Mouse (Mus musculus): ENCODE data around the gene Dhrs2. TPM values are rescaled to one million over a fixed set of nuclear protein-coding genes. Genes with fewer than 3 reads are reported as not detected.

Dhrs2 gene
- polyA plus RNA-seq, 1 experiment from 2014 or later = 0.23 TPM

GRCm38 (mm10) chr14:55255443-55255842 lies 33.6 kb downstream of the Dhrs2 start:
- H3K27ac ChIP-seq = no peak overlapping the region
- ATAC-seq (replicated peaks; ENCODE audit: low FRiP score) = no peak
- H3K9me3 ChIP-seq (replicated peaks) = no peaks in the 10 kb centered on the region
- no peaks in the 10 kb centered on the region; the same call in 1 of the 2 replicates for H3K4me1 ChIP-seq
- H3K36me3 ChIP-seq = no peaks in the 10 kb centered on the region
- 81% methylated on average over 6 of the region's 6 CpGs for WGBS
- no peak overlapping the region for H3K4me2 ChIP-seq
- no peak overlapping the region for H3K9ac ChIP-seq
- no peak overlapping the region for H3K4me3 ChIP-seq (replicated peaks)
- H3K27me3 ChIP-seq = no peaks in the 10 kb centered on the region

DNA sequence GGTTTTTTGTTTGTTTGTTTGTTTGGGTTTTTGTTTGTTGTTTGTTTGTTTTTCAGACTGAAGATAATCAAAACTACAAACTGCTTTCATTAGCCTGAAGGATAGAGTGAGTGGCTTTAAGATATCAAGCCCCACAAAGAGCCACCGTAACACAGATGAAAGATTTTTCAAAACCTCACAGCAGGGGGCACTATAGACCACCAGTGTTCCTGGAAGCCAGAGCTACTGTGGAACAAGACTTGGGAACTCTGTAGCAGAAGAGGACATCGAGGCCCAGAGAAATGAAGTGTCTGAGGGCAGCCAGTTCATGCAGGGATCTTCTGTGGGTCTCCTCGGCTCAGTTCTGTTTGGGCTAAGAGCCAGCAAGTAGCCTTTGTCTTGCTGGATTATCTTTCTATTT lies 49.4 kb downstream of the Dhrs2 start:
- Histone ChIP-seq H3K9ac (no peak overlapping the region), H3K27ac (no peak overlapping the region), H3K27me3 (no peaks in the 10 kb centered on the region), H3K4me2 (no peak overlapping the region), H3K4me3 (replicated peaks) (no peak overlapping the region), H3K4me1 (no peaks in the 10 kb centered on the region), H3K36me3 (no peaks in the 10 kb centered on the region), H3K9me3 (replicated peaks) (no peaks in the 10 kb centered on the region)
- 53% methylated on average over 3 of the region's 3 CpGs for WGBS
- no peak for ATAC-seq (replicated peaks; ENCODE audit: low FRiP score)

DNA sequence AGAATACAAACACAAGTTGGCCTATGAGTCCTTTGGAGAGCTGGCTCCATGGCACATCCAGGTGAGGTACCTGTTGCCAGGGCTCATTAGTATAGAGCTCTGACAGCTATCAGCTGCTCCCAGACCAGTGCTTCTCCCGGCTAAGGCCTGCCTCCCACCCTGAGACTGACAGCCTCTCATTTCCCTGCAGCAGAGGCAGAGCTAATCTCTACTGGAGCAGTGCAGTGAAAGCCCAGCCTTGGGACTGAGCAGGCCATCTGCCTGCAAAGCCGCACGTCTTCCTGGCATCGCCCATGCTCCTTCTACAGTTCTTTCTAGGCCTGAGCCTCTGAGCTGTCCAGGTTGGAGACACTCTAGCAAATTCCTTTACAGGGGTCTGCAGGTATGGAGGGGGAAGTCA lies 51.2 kb downstream of the Dhrs2 start:
- no peaks in the 10 kb centered on the region for H3K4me1 ChIP-seq
- H3K4me2 ChIP-seq = no peak overlapping the region
- no peak overlapping the region for H3K9ac ChIP-seq
- H3K36me3 ChIP-seq = no peaks in the 10 kb centered on the region
- no peak overlapping the region for H3K4me3 ChIP-seq (replicated peaks)
- no peaks in the 10 kb centered on the region for H3K27me3 ChIP-seq
- no peak for ATAC-seq (replicated peaks; ENCODE audit: low FRiP score)
- WGBS = 75% methylated on average over 4 of the region's 4 CpGs
- no peaks in the 10 kb centered on the region for H3K9me3 ChIP-seq (replicated peaks)
- H3K27ac ChIP-seq = no peak overlapping the region

DNA sequence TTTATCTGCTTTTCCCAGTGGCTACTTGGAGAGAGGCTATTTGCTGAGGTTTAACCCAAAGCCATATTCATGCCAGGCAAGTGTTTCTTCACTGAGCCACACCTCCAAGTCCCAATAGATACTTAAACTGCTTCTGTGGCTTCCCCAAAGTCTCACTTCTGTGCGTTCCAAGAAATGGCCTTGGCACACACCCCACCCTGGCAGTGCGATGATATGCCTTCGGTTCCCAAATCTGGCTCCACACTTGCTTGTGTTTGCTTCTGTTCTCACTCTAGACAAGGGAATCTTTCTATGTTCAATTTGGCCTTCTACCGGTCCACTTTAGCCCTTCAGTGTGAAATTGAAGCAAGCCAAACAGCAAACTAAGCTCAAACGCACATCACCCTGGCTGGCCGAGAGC lies 53.0 kb downstream of the Dhrs2 start:
- no peaks in the 10 kb centered on the region for H3K27me3 ChIP-seq
- H3K4me1 ChIP-seq = no peaks in the 10 kb centered on the region
- no peak overlapping the region for H3K4me3 ChIP-seq (replicated peaks)
- H3K9me3 ChIP-seq (replicated peaks) = no peaks in the 10 kb centered on the region
- no peak overlapping the region for H3K9ac ChIP-seq
- 86% methylated on average over 6 of the region's 6 CpGs for WGBS
- no peak overlapping the region for H3K4me2 ChIP-seq
- ATAC-seq (replicated peaks; ENCODE audit: low FRiP score) = no peak
- H3K36me3 ChIP-seq = no peaks in the 10 kb centered on the region
- no peak overlapping the region for H3K27ac ChIP-seq

DNA sequence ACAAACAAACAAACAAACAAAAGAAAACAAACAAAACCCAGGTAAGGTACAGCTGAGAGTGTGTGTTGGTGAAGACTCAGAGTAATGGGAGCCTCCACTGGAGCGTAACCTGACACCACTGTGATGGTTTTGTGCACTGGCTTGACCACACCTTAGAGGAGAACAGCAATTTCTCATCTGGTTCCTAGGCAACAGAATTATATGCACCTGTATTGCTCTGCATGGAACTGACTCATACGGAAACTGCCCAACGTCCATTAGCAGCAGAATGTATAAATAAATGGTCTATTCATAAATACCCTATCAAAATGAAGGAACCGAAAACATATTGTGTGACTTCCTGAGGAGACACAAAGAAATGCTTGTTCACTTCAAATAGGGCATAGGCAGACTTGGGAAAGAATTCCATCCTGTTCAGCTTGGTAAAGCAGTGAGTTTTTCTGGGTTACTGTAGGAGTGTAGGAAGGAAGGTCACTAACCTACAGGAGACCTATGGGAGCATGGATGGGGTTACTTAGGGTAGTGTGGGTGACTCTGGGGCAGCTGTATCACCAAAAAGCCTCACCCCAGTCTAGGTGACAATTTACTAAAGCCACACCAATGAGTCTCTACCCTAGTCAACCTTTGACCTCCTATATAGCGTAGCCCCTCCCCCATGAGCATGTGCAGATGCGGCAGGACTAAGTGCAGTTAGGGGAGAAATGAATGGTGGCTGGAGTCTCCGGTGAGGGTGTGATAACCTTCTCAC lies 57.7 kb downstream of the Dhrs2 start:
- WGBS = 76% methylated on average over 7 of the region's 7 CpGs
- 0 out of 2 replicates have a peak overlapping the region, but pooled peaks have one; percentile 4 for H3K27ac ChIP-seq
- no peak overlapping the region for H3K4me3 ChIP-seq (replicated peaks)
- no peaks in the 10 kb centered on the region for H3K9me3 ChIP-seq (replicated peaks)
- 0 out of 2 replicates have a peak, but pooled peaks have one; percentile 36 for ATAC-seq (replicated peaks; ENCODE audit: low FRiP score)
- no peak overlapping the region for H3K9ac ChIP-seq
- H3K36me3 ChIP-seq = no peaks in the 10 kb centered on the region
- H3K27me3 ChIP-seq = no peaks in the 10 kb centered on the region
- H3K4me2 ChIP-seq = no peak overlapping the region
- H3K4me1 ChIP-seq = no peaks in the 10 kb centered on the region

Other genes starting within 250 kb of the Dhrs2 start
- not detected in 2 replicates for gene Gm17428, start 245.1 kb upstream of the Dhrs2 start, polyA plus RNA-seq (2015; fragmentation: Nextera tagmentation; extraction: Ambion mirVana)
- 4.4 and 6.3 TPM in 2 replicates for gene Myh7, start 227.4 kb upstream of the Dhrs2 start, polyA plus RNA-seq (2015; fragmentation: Nextera tagmentation; extraction: Ambion mirVana)
- 79.5 and 85.4 TPM in 2 replicates for gene Ngdn, start 206.6 kb upstream of the Dhrs2 start, polyA plus RNA-seq (2015; fragmentation: Nextera tagmentation; extraction: Ambion mirVana)
- 6.0 and 6.5 TPM in 2 replicates for gene Zfhx2, start 129.7 kb upstream of the Dhrs2 start, polyA plus RNA-seq (2015; fragmentation: Nextera tagmentation; extraction: Ambion mirVana)
- gene Thtpa, start 127.2 kb upstream of the Dhrs2 start, polyA plus RNA-seq (2015; fragmentation: Nextera tagmentation; extraction: Ambion mirVana) = 21.0 and 21.5 TPM in 2 replicates
- 15.9 and 18.9 TPM in 2 replicates for gene Ap1g2, start 115.4 kb upstream of the Dhrs2 start, polyA plus RNA-seq (2015; fragmentation: Nextera tagmentation; extraction: Ambion mirVana)
- 0.59 and 1.2 TPM in 2 replicates for gene Jph4, start 105.1 kb upstream of the Dhrs2 start, polyA plus RNA-seq (2015; fragmentation: Nextera tagmentation; extraction: Ambion mirVana)

All from kidney, embryonic 15.5 days (tissue).